Mouse (Mus musculus) regulatory T cell (primary cell): ENCODE data around the gene Plekhm1.

Source experiments
- in situ Hi-C: fragments of 300-600 bp; cut with MboI, MseI; formaldehyde crosslinking; loops from one replicate; pipeline ENCODE4 v1.15.1; 2025; ENCODE audit warnings: high pct_unique_total_duplicates

Gene Plekhm1

GRCm38 (mm10) chr11:103396236-103396635, 16.3 kb downstream of the Plekhm1 start:
- in situ Hi-C loops, result no loop called here

- in situ Hi-C loops, result loop anchor here (5.0 kb wide), 1 partner anchor 43 kb away; no protein-coding TSS in a partner anchor
Measured at GRCm38 (mm10) chr11:103394604-103395003, 17.9 kb downstream of the Plekhm1 start.

GRCm38 (mm10) chr11:103394025-103394424, 18.5 kb downstream of the Plekhm1 start:
- in situ Hi-C loops, result loop anchor here (5.0 kb wide), 1 partner anchor 43 kb away; no protein-coding TSS in a partner anchor

- in situ Hi-C loops, result no loop called here
Measured at GRCm38 (mm10) chr11:103387870-103388526, 24.5 kb downstream of the Plekhm1 start.

- in situ Hi-C loops, result no loop called here
Measured at GRCm38 (mm10) chr11:103386827-103387226, 25.7 kb downstream of the Plekhm1 start.

- in situ Hi-C loops, result no loop called here
Measured at GRCm38 (mm10) chr11:103381956-103382613, 30.4 kb downstream of the Plekhm1 start.

- in situ Hi-C loops, result no loop called here
Measured at GRCm38 (mm10) chr11:103381505-103381904, 31.0 kb downstream of the Plekhm1 start.

- in situ Hi-C loops, result no loop called here
Measured at GRCm38 (mm10) chr11:103380460-103380859, 32.0 kb downstream of the Plekhm1 start.

- in situ Hi-C loops, result no loop called here
Measured at GRCm38 (mm10) chr11:103378341-103378740, 34.1 kb downstream of the Plekhm1 start.

- in situ Hi-C loops, result no loop called here
Measured at GRCm38 (mm10) chr11:103375772-103376171, 36.7 kb downstream of the Plekhm1 start.

- in situ Hi-C loops, result no loop called here
Measured at GRCm38 (mm10) chr11:103375258-103375657, 37.2 kb downstream of the Plekhm1 start.

- in situ Hi-C loops, result no loop called here
Measured at GRCm38 (mm10) chr11:103373922-103374321, 38.6 kb downstream of the Plekhm1 start.

GRCm38 (mm10) chr11:103372561-103372960, 39.9 kb downstream of the Plekhm1 start:
- in situ Hi-C loops, result no loop called here

- in situ Hi-C loops, result no loop called here
Measured at GRCm38 (mm10) chr11:103372068-103372467, 40.4 kb downstream of the Plekhm1 start.

- in situ Hi-C loops, result no loop called here
Measured at GRCm38 (mm10) chr11:103371222-103371539, 41.3 kb downstream of the Plekhm1 start.

- in situ Hi-C loops, result no loop called here
Measured at GRCm38 (mm10) chr11:103370397-103371221, 41.9 kb downstream of the Plekhm1 start.

GRCm38 (mm10) chr11:103365530-103365929, 47.0 kb downstream of the Plekhm1 start:
- in situ Hi-C loops, result no loop called here

GRCm38 (mm10) chr11:103365022-103365421, 47.5 kb downstream of the Plekhm1 start:
- in situ Hi-C loops, result no loop called here

GRCm38 (mm10) chr11:103364335-103364734, 48.2 kb downstream of the Plekhm1 start:
- in situ Hi-C loops, result no loop called here

GRCm38 (mm10) chr11:103363214-103364148, 49.0 kb downstream of the Plekhm1 start, which contains the start of gene Arhgap27:
TSS of gene Arhgap27 (minus strand) at chr11:103363692.
- in situ Hi-C loops, result no loop called here

- in situ Hi-C loops, result no loop called here
Measured at GRCm38 (mm10) chr11:103362521-103363181, 49.8 kb downstream of the Plekhm1 start.
